Mouse (Mus musculus) natural killer cell, adult 2 months (primary cell): ENCODE data around the gene Clasp1.

ENCODE experiments used
- DNase-seq, 2 experiments: peaks; one replicate each; pipeline ENCODE4 v3.0.0; 2022; ENCODE audit warnings: low spot score in 2 of 2

Gene Clasp1

DNA sequence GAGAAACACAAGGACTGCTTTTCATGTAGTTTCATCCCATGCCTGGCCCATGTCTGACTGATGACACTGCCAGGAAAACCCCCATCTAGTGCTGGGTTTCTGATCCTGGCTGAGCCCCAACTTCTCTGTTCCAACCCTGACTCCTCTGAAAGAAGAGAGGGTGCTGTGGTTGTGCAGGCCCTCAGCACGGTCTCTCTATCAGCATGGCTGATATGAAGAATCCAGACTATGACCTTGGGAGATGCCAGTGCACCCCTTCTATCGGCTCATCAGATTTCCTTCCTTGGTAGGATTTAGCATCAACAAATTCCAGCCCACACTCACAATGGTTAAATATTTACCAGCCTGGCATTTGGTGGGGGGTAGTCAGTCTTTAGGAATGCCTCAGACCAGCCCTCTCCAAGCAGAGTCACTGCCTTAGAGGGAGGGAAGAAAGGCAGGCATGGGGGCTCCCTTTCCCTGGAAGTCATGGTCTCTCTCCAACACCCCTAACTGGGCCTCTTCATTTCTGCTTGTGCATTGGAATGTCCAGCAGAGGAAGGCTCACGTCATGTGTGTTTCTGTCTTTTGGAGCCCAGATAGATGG, 272.1 kb downstream of the Clasp1 start:
- no peak for DNase-seq
